Mouse (Mus musculus) CD4-positive naive resting alpha-beta T cell, adult 57 days (primary cell): ENCODE measurements around the gene Scgb1b24. TPM values are rescaled to one million over a fixed set of nuclear protein-coding genes. Genes with fewer than 3 reads are reported as not detected.

Experiments used
- total RNA-seq: library from RNA; stranded (reverse); gene quantifications from one replicate; pipeline ENCODE4 v1.2.4, GENCODE M21; 2023

Gene Scgb1b24
- not detected for total RNA-seq

DNA sequence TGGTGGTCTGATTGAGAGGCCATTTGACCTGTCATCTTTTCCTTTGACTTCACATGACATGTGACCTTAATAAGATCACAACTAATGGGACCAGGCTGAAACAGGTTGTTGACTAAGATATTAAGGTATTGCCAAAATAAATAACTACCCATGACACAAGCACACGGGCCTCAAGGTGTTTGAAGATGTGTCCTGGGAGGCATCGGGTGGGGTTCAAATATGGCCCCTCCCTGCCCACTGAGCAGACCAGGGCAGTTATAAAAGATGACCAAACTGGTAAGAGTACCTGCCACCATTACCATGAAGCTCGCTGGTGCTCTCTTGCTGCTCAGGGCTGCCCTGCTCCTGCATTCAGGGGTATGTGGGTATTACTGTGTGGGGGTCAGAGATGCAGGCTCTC is at the start of gene Scgb1b24:
TSS of gene Scgb1b24 (plus strand) at position 301 of the 400 bp plus-strand sequence.

DNA sequence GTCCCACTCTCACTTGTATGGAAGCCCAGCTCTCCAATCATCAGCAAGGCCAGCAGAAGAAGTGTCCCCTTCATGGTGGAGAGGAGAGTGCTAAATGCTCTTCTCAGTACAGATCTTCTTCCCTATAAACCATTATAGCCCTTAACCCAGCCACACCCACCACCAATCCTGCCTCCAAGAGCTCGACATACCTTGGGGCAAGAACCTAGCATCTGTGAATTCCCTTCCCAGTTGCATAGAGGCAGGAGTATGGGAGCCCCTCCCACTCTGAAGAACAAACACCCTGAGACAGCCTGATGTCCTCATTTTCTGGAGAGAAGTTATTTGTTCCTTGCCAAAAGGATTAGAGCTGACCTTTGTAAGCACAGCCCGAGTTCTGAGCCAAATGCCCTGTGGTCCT is 4.4 kb upstream of the Scgb1b24 start, which contains the start of gene Scgb2b24:
TSS of gene Scgb2b24 (minus strand) at position 101 of the 400 bp plus-strand sequence.

Other genes with a start within 250 kb of the Scgb1b24 start
- not detected for gene Scgb2b21, start 223.3 kb upstream of the Scgb1b24 start, total RNA-seq
- gene Scgb2b24, start 4.5 kb upstream of the Scgb1b24 start, total RNA-seq = not detected
- not detected for gene Scgb2b26, start 201.2 kb downstream of the Scgb1b24 start, total RNA-seq